Mouse (Mus musculus) hindbrain, embryonic 16.5 days (tissue): ENCODE data around the gene Colgalt2. TPM values are rescaled to one million over a fixed set of nuclear protein-coding genes. Genes with fewer than 3 reads are reported as not detected.

ENCODE experiments used
- ATAC-seq: fragments of 200-750 bp; cut with Nextera tagmentation; 2 replicates; pipeline ENCODE4 v1.8.0; 2017; ENCODE audit warnings: moderate TSS enrichment, moderate library complexity
- H3K27ac ChIP-seq: fragments of 300-500 bp; sonication (generic); 2 replicates; pipeline ENCODE4 v1.5.1; 2014; ENCODE audit warnings: low read depth, mild to moderate bottlenecking, control low read depth, low read length, moderate library complexity
- H3K27me3 ChIP-seq: fragments of 300-500 bp; sonication (generic); replicated peaks from 2 replicates; pipeline ENCODE4 v1.6.1; 2014; ENCODE audit warnings: low read length; ENCODE audit not compliant: control insufficient read depth, insufficient read depth
- H3K36me3 ChIP-seq: fragments of 300-500 bp; sonication (generic); 2 replicates; pipeline ENCODE4 v1.6.1; 2014; ENCODE audit warnings: mild to moderate bottlenecking, low read length, moderate library complexity, mixed read lengths; ENCODE audit not compliant: control insufficient read depth, insufficient read depth
- H3K4me1 ChIP-seq: fragments of 300-500 bp; sonication (generic); 2 replicates; pipeline ENCODE4 v1.6.1; 2014; ENCODE audit warnings: low read depth, low read length; ENCODE audit not compliant: control insufficient read depth, insufficient read depth
- H3K4me2 ChIP-seq: fragments of 300-500 bp; sonication (generic); 2 replicates; pipeline ENCODE4 v1.6.1; 2014; ENCODE audit warnings: mild to moderate bottlenecking, low read length, control low read depth, moderate library complexity
- H3K4me3 ChIP-seq: fragments of 300-500 bp; sonication (generic); 2 replicates; pipeline ENCODE4 v1.5.1; 2014; ENCODE audit warnings: mild to moderate bottlenecking, low read length, control low read depth, moderate library complexity
- H3K9ac ChIP-seq: fragments of 300-500 bp; sonication (generic); 2 replicates; pipeline ENCODE4 v1.6.1; 2014; ENCODE audit warnings: low read depth, mild to moderate bottlenecking, control low read depth, low read length, moderate library complexity
- H3K9me3 ChIP-seq: fragments of 300-500 bp; sonication (generic); 2 replicates; pipeline ENCODE4 v1.6.1; 2014; ENCODE audit warnings: mild to moderate bottlenecking, low read length, moderate library complexity; ENCODE audit not compliant: control insufficient read depth
- WGBS: fragments of 180-500 bp; shearing (Covaris S2); extraction: QIAGEN DNeasy Blood & Tissue Kit; methylation state at CpG from one replicate; pipeline ENCODE4 v1.1.7; 2014; 5-methylcytosine and 5-hydroxymethylcytosine counted together
- polyA plus RNA-seq: library from polyadenylated mRNA; unstranded; fragments of >200 nt; fragmentation: Nextera tagmentation; extraction: Ambion mirVana; gene quantifications from 2 replicates; pipeline ENCODE4 v1.2.1, GENCODE M21; 2015

The Colgalt2 gene
- polyA plus RNA-seq, 1 experiment from 2014 or later: 4.2 TPM

DNA sequence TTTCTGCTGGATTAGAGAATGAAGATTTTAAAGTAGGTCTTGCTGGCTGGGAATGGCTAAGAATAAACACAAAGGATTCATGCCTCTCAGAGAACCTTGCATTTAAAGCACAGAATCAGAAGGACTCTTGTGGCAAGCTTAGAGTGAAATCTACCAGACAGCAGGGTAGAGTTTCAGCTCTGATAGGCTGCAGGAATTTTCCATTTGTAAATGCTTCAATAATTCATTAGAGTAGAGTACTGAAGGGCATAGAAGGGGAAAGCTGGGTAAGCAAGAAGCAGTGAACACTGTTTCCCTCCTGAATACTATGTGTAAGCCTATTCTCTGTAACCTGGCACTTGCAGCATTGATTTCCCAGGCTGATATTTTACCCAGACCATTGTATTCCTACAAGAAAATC lies 10.4 kb upstream of the Colgalt2 start:
- no peak overlapping the region for H3K4me3 ChIP-seq
- H3K27me3 ChIP-seq: no peaks in the 10 kb centered on the region
- H3K27ac ChIP-seq: no peak overlapping the region
- ATAC-seq: no peak
- no peak overlapping the region for H3K4me2 ChIP-seq
- H3K9ac ChIP-seq: no peak overlapping the region
- H3K9me3 ChIP-seq: no peaks in the 10 kb centered on the region
- H3K4me1 ChIP-seq: no peaks in the 10 kb centered on the region
- no peaks in the 10 kb centered on the region for H3K36me3 ChIP-seq

DNA sequence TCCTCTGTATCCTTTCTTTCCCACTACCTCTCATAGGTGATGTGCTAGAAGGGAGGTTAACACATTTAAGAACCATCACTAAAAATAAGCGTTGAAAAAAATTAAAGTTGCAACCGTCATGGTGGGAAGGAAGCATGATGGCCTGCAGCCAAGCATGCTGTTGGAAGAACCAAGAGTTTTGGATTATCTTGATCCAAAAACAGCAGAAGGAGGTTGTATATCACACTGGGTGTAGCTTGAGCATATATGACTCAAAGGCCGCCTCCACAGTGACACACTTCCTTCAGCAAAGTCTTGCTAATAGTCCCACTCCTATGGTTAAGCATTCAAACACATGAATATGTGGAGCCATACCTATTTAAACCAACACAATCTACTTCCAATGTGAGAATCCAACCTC lies 5.5 kb upstream of the Colgalt2 start:
- Histone ChIP-seq H3K4me2 (no peak overlapping the region), H3K27me3 (peaks cover 4% of the 10 kb centered on the region; the same call in 1 of the 2 replicates), H3K9ac (no peak overlapping the region), H3K4me3 (no peak overlapping the region), H3K9me3 (no peaks in the 10 kb centered on the region), H3K27ac (no peak overlapping the region), H3K4me1 (no peaks in the 10 kb centered on the region), H3K36me3 (no peaks in the 10 kb centered on the region)
- WGBS: 94% methylated on average over 3 of the region's 3 CpGs
- ATAC-seq: no peak

DNA sequence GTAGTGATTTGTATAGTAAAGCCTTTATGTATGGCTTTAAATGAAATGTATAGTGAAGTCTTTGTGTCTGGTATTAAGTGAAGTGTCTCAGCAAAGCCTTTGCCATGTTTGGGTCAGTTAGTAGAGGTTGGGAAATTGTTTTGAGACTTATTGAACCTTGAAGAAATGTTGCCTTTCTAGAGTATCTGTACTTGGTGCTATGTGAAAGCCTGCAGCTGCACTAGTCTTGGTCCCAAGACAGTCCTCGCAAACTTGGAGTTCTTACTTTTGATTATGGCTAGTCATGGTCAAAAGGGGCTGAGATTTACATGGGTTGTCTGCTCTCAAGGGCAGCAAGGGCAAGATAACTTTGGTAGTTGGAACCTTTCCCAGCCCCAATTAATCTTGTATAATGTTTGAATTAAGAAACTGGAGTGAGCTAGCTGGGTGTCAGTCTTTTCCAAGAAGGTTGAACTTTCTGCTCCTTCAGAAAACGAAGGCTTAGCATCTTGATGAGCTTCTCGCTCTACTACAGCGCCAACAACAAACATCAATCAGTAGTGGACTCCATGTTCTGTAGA lies 4.6 kb upstream of the Colgalt2 start:
- no peak for ATAC-seq
- Histone ChIP-seq H3K4me2 (no peak overlapping the region), H3K27me3 (peaks cover 4% of the 10 kb centered on the region; the same call in 1 of the 2 replicates), H3K4me3 (no peak overlapping the region), H3K27ac (no peak overlapping the region), H3K36me3 (no peaks in the 10 kb centered on the region), H3K4me1 (no peaks in the 10 kb centered on the region; the same call in 1 of the 2 replicates), H3K9me3 (no peaks in the 10 kb centered on the region), H3K9ac (no peak overlapping the region)
- 87% methylated on average over 4 of the region's 4 CpGs for WGBS

DNA sequence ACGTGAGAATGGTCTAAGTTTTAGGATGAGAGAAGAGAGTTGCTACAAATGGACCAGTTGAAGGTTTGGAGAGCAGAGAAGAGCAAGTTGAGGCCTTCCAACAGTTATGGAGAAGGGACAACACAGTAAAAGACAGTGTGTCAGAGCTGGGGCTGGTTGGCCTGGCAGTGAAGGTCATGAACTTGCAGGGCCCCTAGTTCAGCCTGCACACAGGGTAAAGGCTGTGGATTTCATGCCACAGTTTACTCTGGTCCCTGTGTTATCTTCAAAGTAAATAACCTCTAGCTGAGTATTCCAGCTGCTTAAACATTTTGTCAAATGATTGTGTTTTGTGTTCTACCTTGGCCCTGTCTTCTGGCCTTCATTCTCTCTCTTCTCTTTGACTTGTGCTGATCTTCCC lies 922 bp upstream of the Colgalt2 start:
- Histone ChIP-seq H3K27me3 (peaks cover 7% of the 10 kb centered on the region), H3K36me3 (no peaks in the 10 kb centered on the region), H3K9me3 (no peaks in the 10 kb centered on the region), H3K27ac (no peak overlapping the region), H3K9ac (no peak overlapping the region), H3K4me3 (no peak overlapping the region), H3K4me2 (no peak overlapping the region), H3K4me1 (peaks cover 12% of the 10 kb centered on the region)
- WGBS: 81% methylated on average over 1 of the region's 1 CpGs
- no peak for ATAC-seq

DNA sequence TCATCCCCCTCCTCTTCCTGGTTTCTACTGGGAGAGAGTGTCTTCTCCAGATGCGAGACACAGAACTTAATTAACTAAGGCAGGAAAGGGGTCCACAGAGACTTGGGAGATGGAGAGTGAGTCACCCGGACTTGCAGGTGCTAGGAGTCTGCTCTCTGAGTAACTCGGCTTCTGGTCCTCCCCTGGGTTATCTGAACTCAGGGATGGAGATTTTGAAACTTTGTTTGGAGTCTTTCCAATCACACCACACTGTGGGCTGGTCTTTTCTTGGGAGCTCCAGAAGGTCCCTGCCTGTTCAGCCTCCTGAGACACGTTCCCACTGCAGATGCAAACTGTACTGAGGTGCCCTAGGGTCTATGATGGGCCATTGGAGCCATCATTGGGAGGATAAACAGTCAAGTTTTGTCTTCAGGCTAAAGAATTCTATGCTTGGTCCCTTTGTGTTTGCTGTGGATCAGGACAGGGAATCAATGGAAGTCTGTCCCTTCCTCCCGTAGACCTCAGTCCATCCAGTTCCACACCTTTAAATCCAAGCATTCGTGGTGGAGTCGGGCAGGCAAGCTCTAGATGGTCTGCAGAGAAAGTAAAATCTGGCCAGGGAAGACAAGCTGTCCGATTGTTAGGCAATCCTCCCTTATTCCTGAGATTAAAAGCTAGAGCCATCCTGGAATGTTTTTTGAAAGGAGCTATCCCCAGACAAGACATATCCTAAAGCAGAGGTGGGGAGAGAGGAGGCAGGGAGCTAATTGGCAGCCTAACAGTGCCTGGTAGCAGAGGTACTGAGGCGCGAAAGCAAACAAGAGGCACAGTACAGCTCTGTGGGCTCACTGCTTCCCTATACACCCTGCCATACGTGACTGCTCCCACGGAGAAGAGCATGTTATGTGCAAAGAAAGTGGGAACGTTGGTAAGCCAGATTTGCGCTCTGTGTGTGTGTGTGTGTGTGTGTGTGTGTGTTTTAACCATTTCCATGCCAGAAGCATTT lies 1.2 kb downstream of the Colgalt2 start:
- H3K4me2 ChIP-seq: peak overlapping the region; percentile 81
- no peaks in the 10 kb centered on the region for H3K36me3 ChIP-seq
- H3K27me3 ChIP-seq: peaks cover 7% of the 10 kb centered on the region
- peaks cover 12% of the 10 kb centered on the region for H3K4me1 ChIP-seq
- H3K4me3 ChIP-seq: peak overlapping the region; percentile 60
- H3K27ac ChIP-seq: no peak overlapping the region
- peak; percentile 64 for ATAC-seq
- WGBS: 12% methylated on average over 14 of the region's 14 CpGs
- no peaks in the 10 kb centered on the region for H3K9me3 ChIP-seq
- peak overlapping the region; percentile 77 for H3K9ac ChIP-seq

DNA sequence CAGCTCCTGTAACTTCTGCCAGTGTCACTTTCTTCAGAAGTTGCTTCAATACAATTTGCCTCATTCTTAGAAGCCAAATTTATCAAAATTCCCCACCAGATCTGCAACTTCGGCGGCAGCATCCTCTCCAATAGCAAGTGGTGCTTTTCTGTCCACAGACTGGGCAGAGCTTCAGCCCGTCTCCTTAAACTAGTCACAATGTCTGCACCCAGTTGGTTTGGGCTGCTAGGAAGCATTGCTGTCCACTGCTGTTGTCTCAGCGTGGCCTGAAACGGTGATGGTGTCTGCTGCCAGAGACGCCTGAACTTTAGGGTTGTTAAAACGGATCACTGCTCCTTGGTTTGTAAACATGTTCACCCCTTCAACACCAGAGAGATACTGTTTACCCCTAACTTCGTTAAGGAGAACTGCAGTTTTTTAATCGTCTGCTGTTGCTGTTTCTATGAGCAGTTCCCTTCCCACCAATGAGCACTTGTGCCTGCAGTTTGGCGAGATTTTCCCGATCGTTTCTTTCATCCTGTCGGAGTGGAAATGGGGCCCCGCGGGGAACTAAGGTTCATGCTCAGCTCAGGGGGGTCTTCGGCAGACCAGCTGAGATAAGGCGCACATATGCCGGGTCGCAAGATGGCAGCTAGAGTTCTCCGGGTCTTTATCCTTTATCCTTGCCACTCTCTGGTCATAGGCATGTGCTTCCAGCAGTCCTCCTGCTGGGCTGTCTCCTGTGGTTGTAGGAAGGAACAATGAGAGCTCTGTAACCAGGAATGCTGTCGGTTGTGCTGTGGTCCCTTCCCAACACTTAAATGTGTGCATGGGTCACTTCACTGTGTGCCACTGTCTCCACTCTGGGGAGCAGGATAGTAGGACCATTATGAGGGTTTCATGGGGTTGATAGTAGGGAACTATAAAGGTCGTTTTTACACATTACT lies 7.7 kb downstream of the Colgalt2 start:
- ATAC-seq: no peak
- H3K4me1 ChIP-seq: peaks cover 8% of the 10 kb centered on the region
- peak overlapping the region; percentile 48 for H3K4me2 ChIP-seq
- H3K27ac ChIP-seq: no peak overlapping the region
- no peak overlapping the region for H3K9ac ChIP-seq
- peaks cover under 1% of the 10 kb centered on the region; the same call in 1 of the 2 replicates for H3K36me3 ChIP-seq
- 0 out of 2 replicates have a peak, but pooled peaks cover 2% of the 10 kb centered on the region for H3K27me3 ChIP-seq
- H3K4me3 ChIP-seq: peak overlapping the region; percentile 22
- WGBS: 37% methylated on average over 22 of the region's 22 CpGs
- peaks cover 3% of the 10 kb centered on the region; the same call in 1 of the 2 replicates for H3K9me3 ChIP-seq

DNA sequence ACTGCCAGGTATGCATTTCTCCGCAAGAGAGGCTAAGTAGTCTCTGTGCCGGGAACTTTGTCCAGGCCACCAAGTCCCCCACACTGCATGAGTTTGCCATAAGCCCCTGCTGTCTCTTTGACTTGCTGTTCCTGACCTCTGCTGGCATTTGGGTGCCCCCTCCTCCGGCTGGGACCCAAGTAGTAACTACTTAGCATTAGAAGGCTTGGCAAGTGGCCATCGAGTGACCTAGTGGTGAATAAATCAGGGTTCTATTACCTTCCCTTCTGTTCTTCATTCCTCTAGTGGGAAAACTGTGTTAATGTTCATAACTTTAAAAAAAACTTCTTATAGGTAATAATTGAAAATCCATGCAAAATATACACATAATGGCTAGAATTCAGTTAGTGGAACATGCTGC lies 9.7 kb downstream of the Colgalt2 start:
- ATAC-seq: no peak
- H3K4me2 ChIP-seq: no peak overlapping the region
- no peak overlapping the region for H3K9ac ChIP-seq
- 66% methylated on average over 4 of the region's 4 CpGs for WGBS
- peaks cover 5% of the 10 kb centered on the region; the same call in 1 of the 2 replicates for H3K9me3 ChIP-seq
- H3K4me3 ChIP-seq: no peak overlapping the region
- 0 out of 2 replicates have a peak, but pooled peaks cover 2% of the 10 kb centered on the region for H3K27me3 ChIP-seq
- H3K4me1 ChIP-seq: peaks cover 8% of the 10 kb centered on the region
- peaks cover 3% of the 10 kb centered on the region; the same call in 1 of the 2 replicates for H3K36me3 ChIP-seq
- no peak overlapping the region for H3K27ac ChIP-seq

DNA sequence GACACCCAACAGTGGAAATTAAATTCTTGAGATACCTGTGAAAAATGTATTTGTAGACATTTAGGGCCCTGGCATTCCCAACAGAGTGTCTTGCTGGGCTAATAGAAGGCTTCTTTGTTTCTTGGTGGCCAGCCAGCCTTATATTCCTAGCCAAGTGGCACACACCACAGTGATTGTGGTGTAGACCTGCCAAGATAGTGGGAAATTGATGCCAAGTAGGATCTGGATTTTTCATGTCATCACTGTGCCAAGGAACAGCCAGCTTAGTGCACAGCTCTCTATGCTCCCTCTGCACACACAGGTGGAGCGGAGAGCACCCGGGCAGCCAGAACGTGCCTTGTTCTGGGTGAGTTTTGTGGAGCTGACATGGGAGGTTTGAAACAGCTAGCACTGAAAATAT lies 11.0 kb downstream of the Colgalt2 start:
- Histone ChIP-seq H3K36me3 (peaks cover 3% of the 10 kb centered on the region; the same call in 1 of the 2 replicates), H3K9me3 (peaks cover 5% of the 10 kb centered on the region; the same call in 1 of the 2 replicates), H3K4me3 (no peak overlapping the region), H3K27me3 (0 out of 2 replicates have a peak, but pooled peaks cover 2% of the 10 kb centered on the region), H3K9ac (no peak overlapping the region), H3K4me2 (no peak overlapping the region), H3K27ac (no peak overlapping the region), H3K4me1 (peaks cover 8% of the 10 kb centered on the region)
- ATAC-seq: 0 out of 2 replicates have a peak, but pooled peaks have one; percentile 70
- 81% methylated on average over 3 of the region's 3 CpGs for WGBS
